In the genomic region with DNA sequence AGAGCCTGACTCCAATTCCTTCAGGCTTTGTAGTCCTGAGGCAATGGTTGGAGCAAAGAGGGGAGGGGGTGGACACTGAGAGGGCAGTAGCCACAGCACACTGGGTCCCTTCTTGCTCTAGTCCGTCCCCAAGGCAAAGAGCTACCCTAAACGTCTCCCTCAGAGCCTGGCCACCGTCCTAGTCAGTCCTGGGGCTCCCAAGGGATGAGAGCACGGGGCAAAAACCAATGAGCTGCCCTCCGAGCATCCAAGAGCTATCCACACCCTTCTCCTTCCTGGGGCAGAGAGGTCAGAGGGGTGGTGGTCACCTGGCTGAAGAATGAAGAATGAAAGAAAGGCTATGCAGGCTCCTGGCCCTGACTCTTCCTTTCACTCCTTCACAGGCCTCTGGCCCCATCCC, we compare ENCODE assay signal across 11 mouse cellular contexts.
A peak's percentile ranks its signal among the peaks of the same experiment; 100 is the strongest.
DNase-seq lines count a peak whose midpoint lies in the region; ATAC-seq and TF ChIP-seq lines count a peak whose summit lies in the region.
"Had no signal": no experiment of that assay in that cellular context is flagged by ENCODE, and none has a peak within 500 bp of the region (broad histone marks: within the 10 kb centered on the region; RNA-seq: fewer than 3 reads in every experiment).

No protein-coding gene starts in this region.

- H3K4me2 ChIP-seq in kidney, postnatal 0 days (ENCODE audit: low read length), result peak overlapping the region; percentile 83; the same call in 1 of the 2 replicates
- peak overlapping the region; percentile 73 for H3K4me2 ChIP-seq in embryonic facial prominence, embryonic 14.5 days (ENCODE audit: low read depth, low read length)
- peak overlapping the region; percentile 85 for H3K4me2 ChIP-seq in hindbrain, embryonic 15.5 days
- H3K4me2 ChIP-seq in neural tube, embryonic 14.5 days (ENCODE audit: low read depth, low read length), result peak overlapping the region; percentile 71

- H3K4me1 ChIP-seq in kidney, postnatal 0 days (replicated peaks; ENCODE audit: insufficient read depth, low read length), result peaks cover 4% of the 10 kb centered on the region; the same call in 1 of the 2 replicates
- H3K4me1 ChIP-seq in embryonic facial prominence, embryonic 14.5 days (ENCODE audit: control insufficient read depth, insufficient read depth, low read length), result no peaks in the 10 kb centered on the region
- peaks cover 49% of the 10 kb centered on the region for H3K4me1 ChIP-seq in hindbrain, embryonic 15.5 days (replicated peaks)
- peaks cover 14% of the 10 kb centered on the region; the same call in 1 of the 2 replicates for H3K4me1 ChIP-seq in neural tube, embryonic 14.5 days (ENCODE audit: control insufficient read depth, insufficient read depth, low read length)

- peaks cover 39% of the 10 kb centered on the region for H3K27me3 ChIP-seq in kidney, postnatal 0 days (ENCODE audit: insufficient read depth, low read length)
- H3K27me3 ChIP-seq in embryonic facial prominence, embryonic 14.5 days (replicated peaks; ENCODE audit: control insufficient read depth, insufficient read depth, low read length), result peaks cover 69% of the 10 kb centered on the region
- H3K27me3 ChIP-seq in hindbrain, embryonic 15.5 days, result no peaks in the 10 kb centered on the region
- no peaks in the 10 kb centered on the region for H3K27me3 ChIP-seq in neural tube, embryonic 14.5 days (ENCODE audit: control insufficient read depth, insufficient read depth, low read length)

- TF ChIP-seq CTCF in kidney, postnatal 0 days (IDR thresholded peaks at IDR 0.05; ENCODE audit: low read depth), result no peak

- DNase-seq in kidney, postnatal 0 days (ENCODE audit: low spot score), result no peak
- no peak for DNase-seq in kidney, postnatal 4 days
- DNase-seq in embryonic facial prominence, embryonic 14.5 days (ENCODE audit: low spot score), result no peak
- DNase-seq in adrenal gland, postnatal 36 days, result no peak
- DNase-seq in ovary, postnatal 36 days (ENCODE audit: low spot score), result no peak
- no peak for DNase-seq in left cerebral cortex, adult 9 months (ENCODE audit: low spot score in 2 of 2)
- DNase-seq: heart, postnatal 4 days; left cerebral cortex, postnatal 4 days had no signal

- no peaks in the 10 kb centered on the region for H3K36me3 ChIP-seq in kidney, postnatal 0 days (ENCODE audit: insufficient read depth, low read length)
- H3K36me3 ChIP-seq in embryonic facial prominence, embryonic 14.5 days (ENCODE audit: control insufficient read depth, insufficient read depth, low read length), result no peaks in the 10 kb centered on the region
- H3K36me3 ChIP-seq in hindbrain, embryonic 15.5 days, result no peaks in the 10 kb centered on the region
- no peaks in the 10 kb centered on the region for H3K36me3 ChIP-seq in neural tube, embryonic 14.5 days (ENCODE audit: control insufficient read depth, insufficient read depth, low read length)

- H3K9ac ChIP-seq in kidney, postnatal 0 days (ENCODE audit: low read depth, low read length), result no peak overlapping the region
- H3K9ac ChIP-seq in embryonic facial prominence, embryonic 14.5 days (ENCODE audit: low read depth, low read length), result no peak overlapping the region
- H3K9ac ChIP-seq in hindbrain, embryonic 15.5 days, result peak overlapping the region; percentile 88
- H3K9ac ChIP-seq in neural tube, embryonic 14.5 days (replicated peaks; ENCODE audit: low read depth, low read length), result peak overlapping the region; percentile 83

- no peak overlapping the region for H3K4me3 ChIP-seq in kidney, postnatal 0 days (replicated peaks; ENCODE audit: low read depth, low read length)
- peak overlapping the region; percentile 48 for H3K4me3 ChIP-seq in embryonic facial prominence, embryonic 14.5 days (ENCODE audit: low read depth, low read length)
- peak overlapping the region; percentile 73 for H3K4me3 ChIP-seq in hindbrain, embryonic 15.5 days
- H3K4me3 ChIP-seq in neural tube, embryonic 14.5 days (ENCODE audit: low read depth, low read length), result peak overlapping the region; percentile 76
- H3K4me3 ChIP-seq: erythroblast, embryonic 14.5 days had no signal

- WGBS in kidney, postnatal 0 days, result 34% methylated on average over 5 of the region's 5 CpGs
- 21% methylated on average over 5 of the region's 5 CpGs for WGBS in embryonic facial prominence, embryonic 14.5 days
- 7% methylated on average over 5 of the region's 5 CpGs for WGBS in hindbrain, embryonic 15.5 days
- 20% methylated on average over 5 of the region's 5 CpGs for WGBS in neural tube, embryonic 14.5 days

- no peak overlapping the region for H3K27ac ChIP-seq in kidney, postnatal 0 days
- H3K27ac ChIP-seq in embryonic facial prominence, embryonic 14.5 days (replicated peaks; ENCODE audit: low read depth, low read length), result no peak overlapping the region
- H3K27ac ChIP-seq in hindbrain, embryonic 15.5 days (replicated peaks), result peak overlapping the region; percentile 95
- peak overlapping the region; percentile 89; the same call in 1 of the 2 replicates for H3K27ac ChIP-seq in neural tube, embryonic 14.5 days (ENCODE audit: low read depth, low read length)

- no peaks in the 10 kb centered on the region for H3K9me3 ChIP-seq in kidney, postnatal 0 days (replicated peaks; ENCODE audit: low read length)
- H3K9me3 ChIP-seq in embryonic facial prominence, embryonic 14.5 days (ENCODE audit: control insufficient read depth, low read length), result no peaks in the 10 kb centered on the region
- H3K9me3 ChIP-seq in hindbrain, embryonic 15.5 days, result no peaks in the 10 kb centered on the region
- H3K9me3 ChIP-seq in neural tube, embryonic 14.5 days (ENCODE audit: control insufficient read depth, low read length), result no peaks in the 10 kb centered on the region

- no peak for ATAC-seq in kidney, postnatal 0 days (replicated peaks; ENCODE audit: low FRiP score, low read depth)
- no peak for ATAC-seq in embryonic facial prominence, embryonic 14.5 days (ENCODE audit: low read depth)
- no peak for ATAC-seq in hindbrain, embryonic 15.5 days (ENCODE audit: low FRiP score, low read depth)
- no peak for ATAC-seq in neural tube, embryonic 14.5 days (ENCODE audit: low read depth)

Comparison
In these comparisons a context has a peak if more than half of its experiments do, and no peak if none do; other contexts are left out.
1. H3K27ac ChIP-seq: peak in hindbrain, embryonic 15.5 days (single experiment) and neural tube, embryonic 14.5 days (single experiment); none in kidney, postnatal 0 days (single experiment) and embryonic facial prominence, embryonic 14.5 days (single experiment).
2. H3K9ac ChIP-seq: peak in hindbrain, embryonic 15.5 days (single experiment) and neural tube, embryonic 14.5 days (single experiment); none in kidney, postnatal 0 days (single experiment) and embryonic facial prominence, embryonic 14.5 days (single experiment).
3. Peak in every context shown above with its lines, with median percentiles within 50 percentile points of each other: H3K4me2 ChIP-seq.